Mouse (Mus musculus) CH12F3 (cell line): ENCODE results near the gene Neo1.

Experiments
- in situ Hi-C: fragments of 300-500 bp; cut with MboI; formaldehyde crosslinking; loops from 2 replicates; pipeline ENCODE4 v1.14.3; 2020; ENCODE audit warnings: low sequenced_read_pairs

The Neo1 gene

DNA sequence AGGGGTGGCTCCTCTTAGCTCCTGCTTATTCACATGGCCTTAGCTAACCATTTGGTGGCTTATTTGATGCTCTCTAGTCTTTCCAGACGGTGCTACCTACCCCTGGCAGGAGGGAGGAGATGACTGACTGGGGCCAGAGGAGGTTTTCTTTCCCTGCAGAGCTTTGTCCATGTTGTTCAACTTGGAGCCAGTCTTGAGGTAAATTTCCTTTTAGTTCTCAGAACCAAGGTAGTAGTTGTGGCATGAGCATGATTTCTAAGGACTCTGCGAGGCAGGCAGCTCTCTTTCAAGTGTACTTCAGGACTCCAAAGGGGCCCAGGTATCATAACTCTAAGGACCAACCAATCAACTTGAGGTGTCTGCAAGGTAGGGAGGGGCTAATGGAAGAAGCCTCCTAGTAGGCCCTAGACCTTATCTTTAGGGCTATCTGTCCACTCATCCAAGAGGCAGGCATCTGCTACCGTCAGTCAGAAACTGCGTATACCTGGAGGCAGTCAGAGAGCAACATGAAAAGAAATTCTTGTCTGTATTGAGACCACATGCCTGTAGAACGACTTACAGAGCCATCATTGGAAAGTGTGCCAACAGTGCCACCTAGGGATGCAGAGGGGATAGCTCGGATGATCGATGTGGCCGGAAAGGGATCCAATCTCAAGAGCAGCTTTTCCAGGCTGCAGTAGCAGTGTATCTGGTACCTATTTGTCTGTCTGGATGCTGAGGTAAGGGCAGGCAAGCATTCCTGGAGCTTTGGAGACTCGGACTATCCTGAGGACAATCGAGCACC, 162.5 kb downstream of the Neo1 start:
- in situ Hi-C loops = no loop called here

DNA sequence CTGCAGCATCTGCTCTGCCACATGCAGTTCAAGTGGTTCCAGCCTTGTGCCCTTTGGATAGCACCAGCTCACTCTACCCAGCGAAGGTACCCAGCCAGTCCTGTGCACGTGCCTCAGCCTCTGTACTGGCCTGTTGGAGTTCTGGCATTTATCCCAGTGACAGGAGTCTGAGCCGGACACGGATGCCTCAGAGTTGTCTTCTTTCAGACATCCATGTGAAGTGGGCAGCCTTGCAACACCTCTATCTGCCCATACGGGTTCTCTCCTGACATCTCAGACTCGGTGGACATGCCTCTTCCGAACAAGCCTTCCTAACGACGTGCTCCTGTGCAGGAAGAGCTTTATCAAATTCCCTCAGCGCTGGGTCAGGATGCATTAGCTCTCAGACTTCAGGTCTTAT, 165.1 kb downstream of the Neo1 start:
- in situ Hi-C loops = no loop called here

DNA sequence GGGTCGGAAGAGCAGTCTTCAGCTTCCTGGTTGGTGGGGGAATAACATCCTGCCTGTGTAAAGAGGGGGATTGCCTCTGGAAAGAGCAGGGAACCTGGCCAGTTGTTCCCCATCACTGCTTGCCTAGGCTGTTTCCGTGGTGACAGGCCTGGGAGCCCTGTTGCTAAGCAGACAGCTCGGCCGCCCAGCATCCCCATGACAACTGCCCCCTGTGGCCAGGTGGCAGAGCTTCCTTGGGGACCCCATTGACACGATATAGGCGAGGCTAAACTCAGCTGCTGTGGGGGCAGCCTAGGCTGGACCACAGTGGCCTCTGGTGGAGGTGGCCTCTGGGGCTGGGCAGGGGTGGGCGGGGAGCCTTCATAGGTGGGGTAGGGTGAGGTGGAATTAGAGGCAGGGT, 172.4 kb downstream of the Neo1 start:
- in situ Hi-C loops = no loop called here

DNA sequence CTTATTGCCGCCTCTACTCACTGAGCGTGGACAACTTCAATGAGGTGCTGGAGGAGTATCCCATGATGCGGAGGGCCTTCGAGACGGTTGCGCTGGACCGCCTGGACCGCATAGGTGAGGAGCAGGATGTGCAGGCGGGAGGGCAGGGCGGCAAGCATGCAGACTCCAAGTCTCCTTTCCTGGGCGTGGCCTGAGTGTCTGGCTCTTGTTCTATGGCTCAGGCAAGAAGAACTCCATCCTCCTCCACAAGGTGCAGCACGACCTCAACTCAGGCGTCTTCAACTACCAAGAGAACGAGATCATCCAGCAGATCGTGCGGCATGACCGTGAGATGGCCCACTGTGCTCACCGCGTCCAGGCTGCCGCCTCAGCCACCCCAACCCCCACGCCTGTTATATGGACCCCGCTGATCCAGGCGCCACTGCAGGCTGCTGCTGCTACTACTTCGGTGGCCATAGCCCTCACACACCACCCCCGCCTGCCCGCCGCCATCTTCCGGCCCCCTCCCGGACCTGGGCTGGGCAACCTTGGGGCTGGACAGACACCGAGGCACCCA, 177.1 kb downstream of the Neo1 start:
- in situ Hi-C loops = no loop called here

DNA sequence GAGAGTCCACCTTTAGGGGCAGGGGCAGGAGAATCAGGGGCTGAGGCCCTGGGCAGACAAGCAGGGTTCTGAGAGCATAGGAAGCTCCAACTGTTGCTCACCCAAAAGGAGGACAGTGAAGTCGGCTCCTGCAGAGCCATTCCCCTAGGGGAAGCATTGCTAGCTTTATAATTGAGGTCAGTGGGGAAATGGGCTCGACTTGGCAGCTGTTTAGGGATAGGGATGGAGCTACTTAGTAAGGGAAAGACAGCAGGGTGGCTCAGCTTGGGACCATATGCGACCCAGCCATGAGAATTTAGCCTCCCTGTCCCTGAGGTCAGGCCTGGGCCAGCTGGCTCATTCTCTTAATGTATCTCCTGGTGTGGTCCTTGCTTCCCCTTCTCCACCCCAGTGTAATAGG, 181.3 kb downstream of the Neo1 start:
- in situ Hi-C loops = no loop called here

DNA sequence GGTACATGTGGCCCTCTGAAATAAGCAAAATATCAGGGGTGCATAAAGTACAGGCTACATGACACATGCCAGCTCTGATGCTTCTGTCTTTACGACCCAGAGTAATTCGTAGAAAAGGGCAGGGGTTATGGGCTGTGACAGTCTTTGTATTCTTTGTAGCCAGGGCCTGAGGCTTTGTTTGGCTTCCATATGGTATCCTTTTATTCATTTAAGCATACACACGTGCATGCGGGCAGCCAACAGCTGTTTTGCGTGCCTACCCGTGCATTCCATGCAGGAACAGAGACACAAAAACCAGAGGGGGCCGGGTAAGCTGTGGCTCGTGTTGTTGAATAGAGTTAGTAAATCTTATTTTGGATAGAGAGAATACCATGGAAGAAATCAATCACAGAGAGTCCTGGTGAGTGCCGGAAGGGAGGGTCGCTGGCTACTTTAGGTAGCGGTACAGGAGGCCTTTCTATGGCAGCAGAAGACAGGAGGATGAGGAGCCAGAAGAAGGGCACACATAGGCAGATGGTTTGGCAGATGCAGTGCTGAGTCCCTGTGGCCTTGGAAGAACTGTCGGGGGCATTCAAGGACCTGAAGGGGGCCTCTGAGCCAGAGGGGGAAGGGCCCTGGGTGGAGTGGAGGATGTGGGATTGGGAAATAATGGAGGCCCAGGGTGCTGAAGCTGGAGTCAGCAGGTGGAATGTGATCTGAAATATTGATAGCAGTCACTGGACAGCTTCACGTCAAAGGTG, 186.5 kb downstream of the Neo1 start:
- in situ Hi-C loops = no loop called here

DNA sequence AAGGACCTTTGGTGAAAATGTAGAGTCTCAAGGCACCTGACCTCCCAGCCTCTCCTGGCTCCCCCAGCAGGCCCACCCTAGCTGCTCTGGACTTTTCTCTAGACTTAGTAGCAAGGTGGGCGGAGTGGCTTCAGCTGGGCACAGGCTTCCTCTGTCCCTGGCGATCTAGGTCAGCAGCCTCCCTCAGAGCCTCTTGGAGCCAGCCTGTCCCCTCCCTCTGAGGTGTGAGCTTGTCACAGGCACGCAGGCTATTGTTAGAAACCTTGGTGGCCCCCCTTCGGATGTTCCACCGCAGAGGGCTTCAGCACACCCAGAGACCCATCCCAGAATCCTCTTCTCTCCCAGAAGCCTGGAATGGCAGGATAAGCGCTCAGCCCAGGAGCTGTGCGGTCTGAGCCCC, 188.6 kb downstream of the Neo1 start:
- in situ Hi-C loops = no loop called here

DNA sequence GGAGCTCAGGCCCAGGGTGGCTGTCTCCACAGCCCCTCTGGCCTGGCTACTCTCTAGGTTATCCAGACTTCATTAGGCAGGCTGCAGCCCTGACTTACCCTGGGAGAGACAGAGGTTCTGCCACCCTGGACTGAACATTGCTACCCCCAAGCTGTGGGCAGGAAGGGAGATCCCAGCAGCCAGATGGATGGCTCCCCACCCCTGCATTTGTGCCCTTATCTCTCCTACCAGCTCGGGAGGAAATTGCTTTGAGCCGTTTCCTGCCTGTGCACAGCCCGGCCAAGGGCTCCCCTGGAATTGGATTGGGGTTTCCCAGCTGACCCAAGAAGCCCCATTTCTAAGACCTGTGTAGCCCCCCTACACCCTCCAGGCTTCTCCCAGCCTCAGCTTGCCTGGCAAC, 189.2 kb downstream of the Neo1 start:
- in situ Hi-C loops = no loop called here

DNA sequence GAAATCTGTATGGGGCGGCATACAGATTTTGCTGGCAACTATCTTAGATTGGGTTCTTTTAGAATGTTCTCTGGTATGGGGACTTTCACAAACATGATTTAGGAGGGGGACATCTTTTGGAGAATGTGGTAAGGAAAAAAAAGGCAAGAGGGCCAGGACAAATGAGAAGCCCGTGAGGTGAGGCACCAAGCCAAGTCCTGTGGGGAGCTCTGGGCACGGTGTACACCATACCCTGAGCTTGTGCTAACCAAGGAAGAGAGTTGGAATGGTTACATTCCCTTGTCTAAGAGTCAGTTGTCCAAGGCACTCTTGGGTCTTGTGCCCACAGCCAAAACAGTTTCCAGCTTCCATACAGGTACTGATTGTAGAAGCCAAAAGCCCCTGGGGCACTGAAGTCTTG, 191.6 kb downstream of the Neo1 start:
- in situ Hi-C loops = no loop called here

DNA sequence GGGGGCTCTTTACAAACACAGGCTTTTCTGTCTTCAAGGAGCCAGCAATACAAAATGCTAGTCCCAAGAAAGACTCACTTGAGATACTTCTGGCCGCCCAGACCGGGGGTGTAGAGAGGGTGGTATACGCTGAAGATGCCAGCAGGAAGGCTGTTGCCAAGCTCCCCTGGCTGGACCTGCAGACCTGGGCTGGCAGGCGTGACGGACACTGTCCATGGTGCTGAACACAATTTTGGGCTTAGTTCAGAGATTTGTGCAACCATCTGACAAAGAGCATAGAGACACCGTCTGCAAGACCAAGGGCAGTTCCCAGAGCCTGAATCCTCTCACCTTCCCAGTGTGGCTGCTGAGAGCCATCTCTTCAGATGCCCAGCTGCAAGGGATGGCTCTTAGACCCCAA, 194.6 kb downstream of the Neo1 start:
- in situ Hi-C loops = no loop called here

DNA sequence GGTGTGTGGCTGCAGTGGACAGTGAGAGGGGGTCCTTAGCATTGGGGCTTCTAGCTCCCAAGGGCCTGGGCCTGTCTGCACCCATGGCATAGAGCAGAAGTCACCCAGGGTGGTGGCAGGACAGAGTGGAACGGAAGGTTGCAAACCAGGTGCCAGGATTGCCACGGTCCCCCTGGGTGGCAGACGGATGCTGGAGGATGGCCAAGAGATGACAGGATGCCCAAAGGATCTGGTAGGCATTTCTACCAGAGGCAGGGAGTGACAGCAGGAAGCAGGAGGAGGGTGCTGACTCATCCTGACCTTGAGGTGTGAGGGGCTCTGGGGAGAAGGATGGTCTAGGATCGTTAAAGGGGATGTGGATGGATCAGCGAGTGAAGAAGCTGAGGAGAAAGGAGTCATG, 197.7 kb downstream of the Neo1 start:
- in situ Hi-C loops = no loop called here

DNA sequence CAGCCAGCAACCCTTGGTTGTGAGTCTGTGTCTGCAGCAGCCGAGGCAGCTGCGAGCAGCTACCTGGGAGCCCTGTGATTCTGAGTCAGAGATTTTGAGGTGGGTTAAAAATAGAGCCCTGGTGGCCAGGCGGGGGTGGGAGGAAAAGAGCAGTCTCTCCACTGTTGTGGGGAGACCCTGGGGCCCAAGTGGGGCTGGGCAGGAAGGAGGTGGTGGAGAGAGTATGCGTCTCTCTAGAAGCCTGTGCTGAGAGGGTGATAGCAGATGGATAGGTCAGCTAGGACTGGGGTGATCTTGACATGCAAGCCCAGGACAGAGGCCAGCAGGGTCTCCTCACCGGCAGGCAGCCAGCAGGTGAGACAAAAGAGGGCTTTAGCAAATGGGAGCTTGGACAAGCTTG, 199.1 kb downstream of the Neo1 start:
- in situ Hi-C loops = no loop called here

DNA sequence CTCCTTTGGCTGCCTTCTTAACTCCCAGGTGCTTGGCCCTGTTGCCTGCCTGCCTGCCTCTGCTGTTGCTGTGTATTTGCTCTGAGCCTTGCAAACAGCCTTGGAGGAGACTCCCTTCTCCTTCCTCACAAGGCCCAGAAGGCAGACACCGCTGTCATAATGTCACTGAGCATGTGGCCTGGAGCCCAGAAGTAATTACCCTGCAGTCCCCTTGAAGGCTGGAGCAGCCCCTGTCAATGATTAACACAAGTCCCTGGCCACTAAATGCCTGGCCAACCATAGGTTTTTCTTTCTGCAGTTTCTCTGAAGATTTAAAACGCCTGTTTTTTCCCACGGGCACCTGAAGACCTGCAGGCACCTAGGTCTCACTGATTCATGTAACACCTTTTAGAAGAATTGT, 203.3 kb downstream of the Neo1 start:
- in situ Hi-C loops = no loop called here

DNA sequence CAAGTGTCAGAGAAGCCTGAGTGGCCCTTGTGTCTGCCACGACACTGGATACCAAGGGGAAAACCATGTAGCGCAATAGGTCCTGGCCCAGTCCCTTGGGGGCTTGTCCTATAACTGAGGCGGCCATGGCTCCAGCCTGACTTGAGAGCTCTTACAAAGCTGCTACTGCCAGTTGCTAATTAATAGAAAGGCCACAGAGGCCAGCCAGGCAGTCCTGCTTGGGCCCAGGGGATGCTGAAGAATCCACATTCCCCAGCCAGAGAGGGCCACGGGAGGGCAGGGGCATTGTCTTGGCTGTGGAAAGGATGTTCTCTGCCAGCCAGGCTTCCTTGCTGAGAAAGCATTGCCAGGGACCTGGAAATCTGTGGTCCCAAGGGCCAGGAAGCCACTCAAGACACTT, 206.6 kb downstream of the Neo1 start:
- in situ Hi-C loops = no loop called here
